Mouse (Mus musculus): ENCODE measurements around the gene Cyp2b10.
"Not testable (repeated sequence)": the region's sequence is repeated elsewhere in the genome, so short reads cannot be mapped to it uniquely, and the experiment has no call there.

Gene Cyp2b10

DNA sequence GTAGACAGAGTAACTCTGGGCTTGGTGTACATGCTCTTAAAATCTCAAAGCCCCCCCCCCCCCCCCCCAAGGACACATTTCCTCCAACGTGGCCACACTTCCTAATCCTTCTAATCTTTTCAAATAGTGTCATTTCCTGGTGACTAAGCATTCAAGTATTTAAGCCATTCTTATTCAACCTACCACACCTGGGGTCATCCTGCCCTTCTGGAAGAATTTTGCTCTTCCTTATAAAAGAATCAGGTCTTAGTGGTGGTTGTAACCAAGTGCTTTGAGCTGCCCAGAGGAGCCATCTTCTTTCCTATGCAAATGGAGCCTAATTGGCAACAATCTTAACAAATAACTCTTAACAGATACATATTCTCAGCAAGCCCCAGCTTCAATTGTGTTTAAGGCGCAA lies 12.6 kb downstream of the Cyp2b10 start:
- no peak for DNase-seq (ENCODE audit: low read depth in 1 of 2, low spot score in 2 of 2)

DNA sequence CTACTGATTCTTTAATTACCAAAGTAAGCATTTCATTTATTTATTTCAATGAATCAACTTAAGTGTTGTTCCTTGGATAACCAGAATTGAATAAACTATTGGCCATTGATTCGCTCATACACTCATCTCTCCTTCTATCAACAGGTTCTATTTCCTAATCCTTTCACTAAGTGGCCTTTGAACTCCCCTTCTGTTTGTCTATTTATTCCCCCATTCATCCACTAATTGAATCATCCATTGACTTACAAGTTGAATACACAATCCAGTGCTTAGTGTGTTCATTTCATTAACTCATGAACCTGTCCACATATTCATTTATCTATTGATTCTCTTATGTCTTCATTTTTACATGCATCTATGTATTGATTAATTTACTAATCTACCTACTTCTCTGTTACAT lies 18.7 kb downstream of the Cyp2b10 start:
- DNase-seq (ENCODE audit: low read depth in 1 of 2, low spot score in 2 of 2) = no peak

DNA sequence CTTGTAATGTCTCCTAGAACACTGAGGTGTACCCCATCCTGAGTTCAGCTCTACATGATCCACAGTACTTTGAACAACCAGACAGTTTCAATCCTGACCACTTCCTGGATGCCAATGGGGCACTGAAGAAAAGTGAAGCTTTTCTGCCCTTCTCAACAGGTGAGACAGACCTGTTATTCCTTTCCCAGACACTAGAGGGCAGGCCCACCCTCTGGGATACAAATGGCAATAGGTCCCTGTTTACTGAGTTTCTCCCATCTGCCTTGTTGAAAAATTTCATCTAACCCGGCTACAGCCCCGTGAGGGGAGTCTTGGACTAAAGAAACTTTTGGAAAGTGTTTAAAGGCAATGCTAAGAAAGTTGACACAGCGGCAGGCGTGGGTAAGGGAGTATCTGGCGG lies 19.9 kb downstream of the Cyp2b10 start:
- DNase-seq (ENCODE audit: low read depth in 1 of 2, low spot score in 2 of 2) = not testable (repeated sequence)

DNA sequence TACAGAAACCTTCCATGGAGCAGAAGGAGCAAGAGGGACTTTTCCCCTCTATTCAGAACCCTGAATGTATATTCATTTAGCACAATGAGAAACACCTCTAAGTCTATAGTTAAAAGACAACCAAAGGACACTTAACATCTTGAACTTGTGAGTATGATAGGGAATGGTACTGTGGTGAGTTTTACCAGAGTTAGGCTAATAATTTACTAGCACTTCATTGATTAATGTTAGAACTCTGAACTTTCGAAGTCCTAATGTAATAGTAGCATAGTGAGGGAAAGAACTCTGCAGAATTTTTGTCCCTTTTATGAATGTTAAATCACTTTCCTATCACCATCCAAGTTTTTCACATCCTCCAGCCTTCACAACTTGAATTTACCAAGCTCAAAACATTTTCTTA lies 22.0 kb downstream of the Cyp2b10 start:
- DNase-seq (ENCODE audit: low read depth in 1 of 2, low spot score in 2 of 2) = no peak

DNA sequence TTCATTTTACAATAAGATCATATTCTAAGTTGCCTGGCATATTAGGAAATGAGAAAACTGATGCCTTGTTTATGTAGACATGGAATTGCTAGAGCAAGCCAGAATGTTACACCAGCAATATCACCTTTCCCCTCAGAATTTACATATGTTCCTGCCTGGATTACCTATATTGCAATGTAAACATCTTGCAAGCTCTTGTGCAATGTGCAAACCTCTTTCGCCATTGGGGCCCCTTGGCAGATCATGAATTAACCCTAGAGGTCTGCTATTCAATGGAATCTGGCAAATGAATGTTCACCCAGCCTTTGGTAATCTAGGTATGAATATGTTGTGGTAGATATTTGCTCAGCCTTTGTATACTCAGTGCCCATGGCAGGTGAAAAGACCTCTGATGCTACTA lies 47.9 kb downstream of the Cyp2b10 start:
- DNase-seq (ENCODE audit: low read depth in 1 of 2, low spot score in 2 of 2) = no peak
